Mouse (Mus musculus) kidney, postnatal 4 days (tissue): ENCODE results near the gene Nudt3.

Experiments
- DNase-seq, 2 experiments: peaks; one replicate each; pipeline ENCODE4 v3.0.0; 2021; ENCODE audit warnings: mixed read lengths in 2 of 2

The Nudt3 gene

DNA sequence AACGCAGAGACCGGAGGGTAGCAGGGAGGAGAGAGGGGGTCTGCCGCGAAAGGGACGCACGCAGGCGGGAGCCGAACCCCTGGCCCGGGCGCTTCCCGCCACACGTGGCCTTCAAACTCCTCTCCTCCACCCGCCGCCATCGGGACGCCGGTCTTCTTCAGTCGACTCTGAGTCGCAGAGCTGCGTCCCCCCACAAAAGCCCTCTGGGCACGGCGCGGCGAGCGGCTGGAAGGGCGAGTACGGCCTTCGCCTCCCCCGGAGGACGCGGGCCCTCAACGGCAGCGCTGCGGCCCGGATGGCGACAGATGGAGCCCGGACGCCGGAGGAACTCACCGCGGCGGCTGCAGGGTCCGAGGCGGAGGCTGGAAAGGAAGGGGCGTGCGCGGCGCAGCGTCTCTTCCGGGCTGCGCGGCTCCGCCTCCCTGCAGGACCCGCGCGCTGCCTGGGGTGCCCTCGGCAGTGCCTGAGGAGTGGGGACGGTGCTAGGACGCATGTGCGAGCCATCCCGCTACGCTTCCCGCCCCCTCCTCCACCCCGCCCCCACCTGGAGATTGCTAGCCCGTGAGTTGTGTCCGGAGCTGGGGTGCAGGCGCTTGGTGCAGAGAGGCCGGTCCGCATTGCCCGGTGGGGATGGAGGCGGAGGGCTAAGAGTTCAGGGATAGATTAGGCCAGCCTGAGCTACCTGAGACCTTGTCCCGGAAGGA lies 11.7 kb upstream of the Nudt3 start, which contains the start of gene RPS10-NUDT3:
Gene RPS10-NUDT3 (minus strand): TSS at position 352 of the 704 bp plus-strand sequence.
- DNase-seq: peak; percentile 91 to 95

DNA sequence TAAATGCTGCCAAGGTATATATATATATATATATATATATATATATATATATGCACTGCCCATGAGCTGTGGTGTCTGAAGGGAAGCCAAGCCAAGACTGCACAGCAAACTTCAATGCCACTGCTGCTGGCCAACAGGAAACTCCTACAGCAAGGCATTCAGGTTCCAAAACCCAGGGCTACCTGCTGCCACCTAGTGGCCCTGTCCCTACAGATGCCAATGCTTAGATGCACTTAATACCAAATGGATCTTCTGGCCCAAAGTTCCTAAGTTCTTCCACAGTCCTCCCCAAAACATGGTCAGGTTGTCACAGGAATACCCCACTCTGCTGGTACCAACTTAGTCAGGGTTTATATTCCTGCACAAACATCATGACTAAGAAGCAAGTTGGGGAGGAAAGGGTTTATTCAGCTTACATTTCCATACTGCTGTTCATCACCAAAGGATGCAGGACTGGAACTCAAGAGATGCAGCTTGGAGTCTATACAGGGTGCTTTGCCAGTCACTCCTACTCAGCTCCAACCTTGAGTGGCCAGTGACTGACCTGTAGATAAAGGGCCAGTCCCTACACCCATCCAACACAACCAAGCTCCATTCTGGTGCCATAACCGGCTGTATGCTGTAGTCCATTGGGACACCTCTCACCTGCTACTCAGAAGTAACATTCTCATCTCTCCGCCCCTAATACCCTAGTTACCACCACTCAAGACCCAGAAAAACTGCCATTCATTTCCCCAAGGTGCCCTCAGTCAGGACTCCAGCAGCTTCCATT lies 6.1 kb upstream of the Nudt3 start:
- DNase-seq: peak; percentile 92 to 93

DNA sequence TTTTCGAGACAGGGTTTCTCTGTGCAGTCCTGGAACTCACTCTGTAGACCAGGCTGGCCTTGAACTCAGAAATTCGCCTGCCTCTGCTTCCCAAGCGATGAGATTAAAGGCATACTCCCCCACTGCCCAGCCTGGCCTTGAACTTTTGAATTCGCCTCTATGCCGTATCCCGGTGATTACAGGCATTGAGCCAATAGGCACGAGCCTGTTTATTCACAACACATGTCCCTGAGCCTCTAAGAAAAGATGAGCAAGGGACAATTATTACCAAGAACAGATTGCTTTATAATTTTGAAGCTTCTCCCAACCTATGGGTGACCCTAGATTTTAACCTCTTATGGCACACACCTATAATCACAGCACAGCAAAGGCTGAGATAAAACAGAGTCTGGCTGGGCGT lies 5.1 kb upstream of the Nudt3 start:
- no peak for DNase-seq

DNA sequence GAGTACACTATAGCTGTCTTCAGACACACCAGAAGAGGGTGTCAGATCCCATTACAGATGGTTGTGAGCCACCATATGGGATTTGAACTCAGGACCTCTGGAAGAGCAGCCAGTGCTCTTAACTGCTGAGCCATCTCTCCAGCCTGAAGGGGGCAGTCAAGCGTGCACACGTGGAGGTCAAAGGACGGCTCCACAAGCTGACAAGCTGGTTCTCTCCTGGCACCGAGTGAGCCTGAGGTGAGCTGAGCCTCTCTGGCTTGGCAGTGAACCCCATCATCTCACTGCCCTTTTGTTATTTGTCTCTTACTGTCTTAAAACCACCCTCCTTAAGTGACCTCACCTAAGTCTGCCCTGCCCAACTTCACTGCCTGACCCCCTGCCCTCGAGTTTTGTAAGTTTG lies 4.2 kb upstream of the Nudt3 start:
- DNase-seq: peak; percentile 36 to 58

DNA sequence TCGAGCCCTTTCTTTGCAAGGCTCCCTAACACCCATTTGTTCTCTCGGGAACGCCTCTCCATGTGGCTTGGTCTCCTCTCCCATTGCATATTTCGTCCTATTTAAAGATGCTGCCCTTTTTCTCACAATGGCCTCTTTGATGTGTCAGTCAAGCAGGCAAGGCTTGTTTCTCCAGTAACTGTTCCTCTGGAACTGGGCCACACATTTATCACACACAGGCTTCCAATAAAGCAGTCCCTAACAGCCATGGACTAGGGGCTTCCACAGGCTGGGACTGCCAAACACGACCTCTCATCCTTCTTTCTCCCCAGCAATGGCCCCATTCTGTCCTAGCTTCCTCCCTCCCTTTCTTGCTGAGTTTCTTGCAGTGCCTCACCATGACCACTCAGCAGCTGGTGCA lies 3.4 kb upstream of the Nudt3 start:
- DNase-seq: no peak

DNA sequence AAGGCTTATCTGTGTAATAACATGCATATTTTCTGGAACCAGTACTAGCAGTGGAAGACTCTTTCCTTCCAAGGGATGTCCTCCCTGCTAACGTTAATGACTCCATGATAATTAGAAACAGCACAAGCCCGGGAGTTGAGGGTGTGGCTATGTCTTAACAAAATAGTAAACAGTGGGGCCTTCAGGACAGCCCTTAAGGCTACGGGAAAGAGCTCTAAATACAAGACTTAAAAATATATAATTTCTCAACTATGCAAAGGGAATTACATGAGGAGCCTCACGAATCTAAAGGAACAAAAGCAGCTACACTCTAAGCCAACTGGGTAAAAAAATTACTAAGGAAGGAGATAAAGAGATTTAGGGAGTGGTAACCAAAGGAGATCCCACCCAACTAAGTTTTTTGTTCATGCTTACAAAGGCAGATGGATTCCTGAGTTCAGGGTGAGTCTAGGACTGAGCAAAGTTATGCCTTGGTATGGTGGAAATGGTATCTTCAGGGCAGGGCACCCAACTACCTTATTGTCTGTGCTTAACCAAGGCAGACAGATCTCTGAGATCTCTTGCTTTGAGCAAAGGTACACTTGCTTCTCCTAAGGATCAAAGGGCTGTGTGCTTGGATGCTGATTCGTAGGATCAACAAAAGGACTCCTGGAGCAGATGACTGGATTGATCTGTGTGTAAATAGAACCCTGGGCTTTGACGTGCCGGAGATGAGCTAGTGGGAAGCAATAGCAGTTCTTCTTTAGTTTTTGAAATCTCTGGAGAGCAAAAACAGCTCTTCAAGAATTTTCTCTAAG lies 2.4 kb upstream of the Nudt3 start:
- no peak for DNase-seq

DNA sequence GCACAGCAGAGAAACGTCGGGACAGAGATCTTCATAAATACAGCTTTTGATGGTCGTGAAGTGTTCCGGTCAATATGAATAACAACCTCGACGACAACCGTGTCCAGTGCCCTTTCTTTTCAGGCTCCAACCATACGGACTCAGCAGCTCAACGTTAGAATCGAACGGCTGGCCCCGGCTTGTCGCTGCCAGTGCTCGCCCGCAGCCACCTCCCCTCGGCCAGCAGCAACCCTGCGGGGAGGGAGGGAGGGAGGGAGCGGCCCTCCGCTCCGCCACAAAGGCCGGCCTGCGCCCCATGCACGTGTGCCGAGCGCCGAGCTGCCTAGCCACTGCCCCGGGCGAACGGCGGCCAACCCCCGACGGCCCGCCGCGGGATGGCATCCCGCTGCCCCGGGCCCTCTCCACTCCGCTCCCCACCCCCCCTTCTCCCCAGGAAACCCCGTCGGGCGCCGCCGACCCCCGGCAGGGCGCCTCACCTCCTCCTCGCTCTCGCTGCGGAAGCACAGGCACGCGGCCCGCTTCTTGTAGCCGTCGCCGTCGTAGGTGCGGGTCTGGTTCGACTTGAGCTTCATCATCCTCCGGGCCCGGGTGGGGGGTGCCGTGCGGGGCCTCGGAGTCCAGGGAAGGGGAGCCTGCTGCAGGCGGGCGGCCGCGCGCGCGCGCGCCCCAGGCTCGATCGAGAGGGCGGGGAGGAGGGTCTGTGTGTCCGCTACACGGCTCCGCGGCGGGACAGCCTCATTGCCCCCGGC lies 510 bp downstream of the Nudt3 start:
- DNase-seq: peak; percentile 59 to 73

DNA sequence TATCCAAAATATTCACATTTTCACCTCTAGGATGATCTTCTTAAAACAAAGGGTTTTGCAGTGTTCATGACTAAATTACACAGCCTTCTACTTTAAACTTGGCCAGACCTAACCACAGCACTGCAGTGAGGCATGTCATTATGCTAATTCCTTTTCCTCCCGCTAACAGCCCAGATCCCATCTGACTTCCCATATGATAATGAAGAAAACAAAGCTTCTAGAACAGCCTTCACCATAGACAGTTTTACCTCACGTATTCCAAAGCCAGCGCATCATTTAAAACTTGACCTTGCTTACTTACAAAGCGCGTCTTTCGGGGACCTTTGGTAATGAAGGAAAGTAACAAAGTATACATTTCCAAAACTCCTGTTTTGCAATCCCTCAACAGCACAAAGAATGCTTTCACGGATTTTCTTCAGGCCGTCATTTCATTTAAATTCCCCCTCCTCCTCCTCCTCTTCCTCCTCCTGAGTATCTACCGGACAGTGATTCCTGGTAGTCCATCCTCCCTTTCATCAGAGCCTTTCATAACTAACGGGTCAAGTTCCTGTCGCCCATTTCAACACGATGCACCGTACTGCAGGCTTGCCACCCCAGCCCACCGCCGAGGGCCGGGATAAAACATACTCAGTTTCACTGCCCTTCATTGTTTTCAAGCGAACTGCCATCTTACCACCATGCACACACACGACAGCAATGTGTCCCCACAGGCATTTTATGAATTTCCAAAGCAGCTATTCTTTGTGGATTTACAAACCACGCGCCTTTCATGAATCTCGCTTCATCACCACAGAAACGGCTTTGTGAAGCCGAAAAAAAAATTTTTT lies 1.4 kb downstream of the Nudt3 start:
- DNase-seq: peak in 1 of 2 experiments; percentile 34

DNA sequence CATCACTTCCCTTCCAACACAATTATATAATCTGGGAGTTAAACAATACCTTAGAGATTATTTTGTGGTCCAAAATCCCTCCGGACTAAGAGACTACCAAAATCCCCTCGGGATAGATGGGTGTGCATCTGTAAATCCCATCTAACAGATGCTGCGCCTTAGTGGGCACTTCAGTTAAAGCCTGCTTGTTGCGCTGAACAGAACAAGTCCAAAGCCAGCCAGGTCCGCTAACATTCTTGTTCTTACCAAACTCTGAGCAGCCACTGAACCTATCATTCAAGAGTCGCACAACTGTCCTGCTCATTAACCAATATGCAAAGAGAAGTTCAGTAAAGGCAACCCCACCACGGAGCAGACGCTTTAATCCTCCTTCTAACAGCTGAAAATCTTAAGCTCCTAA lies 2.1 kb downstream of the Nudt3 start:
- no peak for DNase-seq

DNA sequence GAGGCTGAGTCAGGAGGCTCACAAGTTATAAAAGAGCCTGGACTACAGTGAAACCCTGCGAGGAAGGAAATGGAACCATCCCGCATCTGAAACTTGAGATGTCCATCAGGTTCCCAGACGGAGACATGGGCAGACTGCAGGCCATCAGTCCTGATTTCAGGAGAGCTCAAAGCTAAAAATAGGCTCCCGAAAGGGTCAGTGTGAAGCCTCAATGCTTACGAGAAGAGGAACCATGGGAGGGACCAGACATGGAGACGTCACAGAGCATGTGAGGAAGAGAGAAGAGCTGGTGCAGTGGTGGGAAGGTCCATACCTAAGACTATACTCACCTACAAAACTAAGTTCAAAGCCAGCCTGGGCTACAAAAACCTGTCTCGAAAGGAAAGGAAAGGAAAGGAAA lies 7.9 kb downstream of the Nudt3 start:
- no peak for DNase-seq

DNA sequence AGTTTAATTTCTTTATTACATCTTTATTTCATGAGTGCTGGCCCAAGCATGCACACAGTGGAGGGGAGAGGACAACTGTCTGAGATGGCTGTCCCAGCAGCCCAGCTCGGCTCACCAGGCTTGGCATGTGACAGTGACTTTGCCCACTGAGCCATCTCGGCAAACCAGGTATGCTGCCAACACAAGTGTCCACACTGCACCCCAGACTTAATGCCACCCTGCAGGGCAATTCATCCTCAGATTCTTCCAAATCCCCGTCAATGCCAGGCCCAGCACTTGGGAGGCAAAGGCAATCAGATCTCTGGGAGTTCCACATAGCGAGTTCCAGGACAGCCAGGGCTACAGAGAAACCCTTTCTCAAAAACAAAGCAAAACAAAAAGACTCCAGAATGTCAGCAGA lies 10.3 kb downstream of the Nudt3 start:
- DNase-seq: no peak

DNA sequence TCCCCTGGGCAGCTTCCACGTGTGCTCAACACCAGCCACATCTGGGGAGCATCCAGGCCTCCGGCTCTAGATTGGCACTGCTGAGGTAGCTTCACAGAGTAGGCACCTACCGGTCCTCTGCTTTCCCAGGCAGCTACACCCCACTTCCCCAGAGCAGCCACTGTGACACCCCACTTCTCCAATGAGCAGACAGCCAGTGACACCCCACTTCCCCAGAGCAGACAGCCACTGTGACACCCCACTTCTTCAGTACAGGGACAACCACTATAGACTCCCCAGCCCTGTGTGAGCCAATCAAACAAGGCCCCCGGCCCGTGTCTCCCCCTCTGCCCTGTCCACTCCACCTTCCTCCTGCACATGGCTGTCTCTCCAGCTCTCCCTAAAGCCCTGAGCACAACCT lies 11.3 kb downstream of the Nudt3 start:
- DNase-seq: no peak

DNA sequence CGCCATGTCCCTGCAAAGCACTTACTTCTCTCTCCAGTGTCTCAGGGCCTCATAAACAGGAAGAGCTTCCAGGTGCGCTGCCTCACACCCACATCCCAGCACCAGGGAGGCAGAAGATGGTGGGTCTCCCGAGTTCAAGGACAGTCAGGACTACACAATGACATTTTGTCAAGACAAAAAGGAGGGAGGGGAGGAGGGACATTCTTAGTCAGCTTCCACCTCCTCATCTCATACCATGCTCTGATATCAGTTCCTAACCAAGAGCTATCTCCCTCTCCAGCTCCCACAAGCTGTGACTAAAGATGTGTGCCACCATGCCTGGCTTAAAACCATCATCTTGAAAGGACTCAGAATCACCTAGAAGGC lies 11.8 kb downstream of the Nudt3 start:
- DNase-seq: no peak

DNA sequence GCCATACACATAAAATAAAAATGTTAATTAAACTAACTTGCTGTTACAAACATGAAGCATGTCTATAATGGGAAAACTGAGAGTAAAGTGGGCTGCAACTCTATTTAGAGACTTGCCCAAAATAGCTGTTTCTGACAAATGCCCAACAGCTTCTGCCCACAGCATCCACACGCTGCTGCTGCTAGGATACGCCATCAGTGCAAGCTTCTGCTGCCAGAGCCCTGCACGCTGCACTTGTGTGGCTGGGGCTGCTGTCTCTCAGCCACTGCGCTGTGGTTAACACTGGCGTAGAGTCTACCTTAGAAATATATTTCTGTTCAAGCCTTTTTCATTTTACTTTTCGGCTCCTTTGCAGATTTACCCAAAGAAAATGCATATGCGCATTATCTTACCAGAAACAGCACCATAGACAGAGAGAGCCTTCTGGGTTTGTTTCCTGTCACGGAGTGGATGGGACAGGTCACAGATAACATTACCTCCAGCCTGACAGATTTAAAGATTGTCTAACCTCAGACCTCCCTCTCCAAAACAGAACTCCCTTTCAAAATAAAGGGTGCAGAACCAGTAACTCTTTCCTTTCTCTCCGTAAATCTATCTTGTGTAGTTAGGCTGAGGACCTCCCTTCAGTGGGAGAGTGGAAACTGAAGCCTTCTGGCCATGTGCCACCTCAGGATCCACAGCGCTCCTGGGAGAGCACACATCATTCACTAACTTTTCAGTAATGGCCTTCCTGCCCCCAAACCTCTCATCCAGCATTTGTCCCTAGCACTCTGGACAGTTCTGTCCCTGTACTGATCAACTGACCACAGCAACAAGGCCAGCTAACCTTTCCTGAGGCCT lies 12.4 kb downstream of the Nudt3 start:
- DNase-seq: no peak

DNA sequence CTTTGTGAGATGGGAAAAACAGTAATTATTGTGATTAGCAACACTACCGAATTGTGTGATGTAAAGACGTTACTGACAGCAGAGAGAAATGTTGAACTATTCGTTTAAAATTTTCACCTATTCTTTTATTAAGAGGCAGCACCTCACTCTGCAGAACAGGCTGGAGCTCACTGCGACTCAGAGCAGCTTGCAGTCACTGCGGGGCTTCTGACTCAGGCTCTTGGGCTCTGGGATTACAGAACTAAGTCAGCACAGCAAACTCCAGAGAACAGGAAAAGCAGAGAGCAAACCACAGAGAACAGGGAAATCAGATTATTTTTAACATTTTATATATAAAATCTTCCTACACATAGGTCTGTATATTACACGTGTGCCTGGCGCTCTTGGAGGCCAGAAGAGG lies 13.7 kb downstream of the Nudt3 start:
- no peak for DNase-seq

DNA sequence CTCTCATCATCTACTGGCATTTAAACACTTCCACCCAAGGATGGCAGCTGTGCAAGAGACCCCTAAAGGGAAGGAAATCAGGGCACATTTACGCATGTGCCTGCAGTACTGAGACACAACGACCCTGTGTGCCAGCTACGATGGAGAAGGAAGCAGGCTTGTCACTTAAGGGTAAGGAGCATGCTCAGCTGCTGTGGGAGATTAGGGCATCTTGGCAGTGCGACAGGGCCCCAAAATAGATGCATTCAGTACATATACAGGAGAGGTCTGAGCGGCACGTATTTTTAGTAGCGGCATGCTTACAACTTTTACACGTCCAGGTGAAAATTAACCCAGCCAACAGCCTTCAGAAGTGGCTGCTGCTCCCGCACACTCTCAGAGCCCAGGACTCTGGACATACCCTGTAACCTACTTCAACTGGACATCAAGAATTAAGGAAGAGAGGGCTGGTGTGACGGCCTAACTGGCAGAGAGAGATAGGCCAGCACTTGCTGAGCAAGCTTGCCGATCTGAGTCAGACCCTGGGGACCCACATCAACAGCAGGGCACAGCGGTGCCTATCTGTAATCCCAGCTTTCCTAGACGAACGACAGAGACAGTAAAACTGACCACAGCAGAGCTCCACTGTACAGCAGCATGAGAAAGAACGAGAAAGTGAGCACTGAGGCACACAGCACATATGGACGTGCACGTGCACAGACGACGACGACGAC lies 19.6 kb downstream of the Nudt3 start:
- DNase-seq: no peak

DNA sequence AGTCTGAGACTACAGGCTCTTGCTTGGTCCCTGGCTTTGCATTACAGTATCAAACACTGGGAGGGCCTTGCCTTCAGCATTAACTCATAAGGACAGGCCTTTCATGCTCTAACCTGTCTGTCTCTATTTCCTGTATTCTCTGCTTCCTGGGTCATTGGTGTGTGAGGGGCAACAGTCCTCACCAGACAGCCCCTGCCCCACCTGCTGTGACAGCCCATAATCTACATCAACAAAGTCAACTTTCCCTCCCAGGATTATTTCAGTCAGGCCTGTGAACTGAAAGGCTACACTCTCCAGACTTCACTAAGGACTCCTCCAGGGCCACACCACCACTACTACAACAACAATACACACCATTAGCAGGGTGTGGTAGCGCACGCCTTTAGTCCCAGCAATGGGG lies 20.3 kb downstream of the Nudt3 start:
- no peak for DNase-seq

DNA sequence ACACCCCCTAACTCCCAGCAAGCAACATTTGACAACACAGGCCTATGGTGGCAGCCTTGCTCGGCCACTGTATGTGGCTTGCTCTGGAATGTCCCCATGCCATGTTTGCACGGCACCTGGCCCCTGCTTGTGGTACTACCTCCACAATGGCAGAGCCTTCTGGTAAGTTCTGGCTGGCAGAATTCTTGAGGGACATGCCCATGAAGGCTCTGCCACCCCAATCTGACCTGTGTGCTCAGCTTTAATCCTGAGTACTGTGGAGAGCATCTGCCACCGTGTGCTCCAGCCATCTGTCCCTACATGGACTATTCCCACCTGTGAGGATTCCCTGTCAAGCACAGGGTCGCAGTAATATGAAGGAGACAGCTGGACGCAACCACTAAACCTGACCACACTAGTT lies 22.4 kb downstream of the Nudt3 start:
- DNase-seq: no peak

DNA sequence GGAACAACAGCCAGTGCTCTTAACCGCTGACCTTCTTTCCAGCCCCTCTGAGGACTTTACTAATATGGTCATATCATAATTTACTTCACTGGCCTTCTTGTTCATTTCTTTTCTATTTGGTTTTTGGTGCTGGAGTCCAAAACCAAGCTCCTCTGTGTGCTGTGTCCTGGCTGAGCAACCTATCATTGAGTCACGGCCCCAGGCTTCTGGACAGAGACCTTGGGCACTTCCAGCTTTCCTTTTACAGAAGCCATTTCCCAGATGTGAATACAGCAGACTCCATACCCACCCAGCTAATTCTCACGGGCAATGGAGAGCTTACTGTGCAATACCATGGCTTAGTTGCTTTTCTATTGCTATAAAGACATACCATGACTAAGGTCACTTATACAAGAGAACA lies 23.0 kb downstream of the Nudt3 start:
- no peak for DNase-seq
